Mouse (Mus musculus): ENCODE measurements around the gene Exoc3l2.

DNA sequence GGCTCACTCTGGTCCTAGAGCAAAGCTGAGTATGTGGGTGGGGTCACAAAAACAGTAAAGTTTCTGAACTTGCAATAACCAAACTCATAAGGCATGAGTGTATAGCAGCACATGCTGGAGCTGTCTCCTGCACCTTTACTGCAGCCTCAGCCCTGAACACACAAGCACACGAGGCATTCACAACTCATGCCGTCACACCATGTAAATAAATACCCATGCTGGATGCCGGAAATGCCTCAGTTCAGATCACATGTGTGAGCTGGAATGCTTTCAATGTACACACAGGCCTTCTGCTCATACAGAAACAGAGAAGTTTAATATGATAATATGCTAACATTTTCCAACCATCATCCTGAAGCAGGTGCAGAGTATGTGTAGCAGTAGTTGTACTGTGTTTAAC, 82.9 kb downstream of the Exoc3l2 start:
- no peak for TF ChIP-seq POLR2A (IDR thresholded peaks at IDR 0.05; ENCODE audit: low read depth, low read length)
- no peak for TF ChIP-seq CTCF (IDR thresholded peaks at IDR 0.05; ENCODE audit: extremely low read depth, insufficient read depth, insufficient read length, insufficient replicate concordance)
